Mouse (Mus musculus): ENCODE results near the gene Tpst1. TPM values are rescaled to one million over a fixed set of nuclear protein-coding genes. Genes with fewer than 3 reads are reported as not detected.
A peak's percentile ranks its signal among the peaks of the same experiment; 100 is the strongest.

The Tpst1 gene
- polyA plus RNA-seq, 1 experiment from 2014 or later = 50.0 TPM

GRCm38 (mm10) chr5:130044201-130044695 lies 28.9 kb upstream of the Tpst1 start:
- H3K9me3 ChIP-seq = no peaks in the 10 kb centered on the region
- no peak overlapping the region for H3K4me3 ChIP-seq
- WGBS = 88% methylated on average over 7 of the region's 7 CpGs
- H3K4me1 ChIP-seq (replicated peaks) = peaks cover 4% of the 10 kb centered on the region; the same call in 1 of the 2 replicates
- no peak overlapping the region for H3K27ac ChIP-seq
- no peaks in the 10 kb centered on the region for H3K27me3 ChIP-seq (ENCODE audit: insufficient read depth, poor library complexity, severe bottlenecking)
- H3K36me3 ChIP-seq = peaks cover 96% of the 10 kb centered on the region
- no peak for DNase-seq (ENCODE audit: low spot score)

GRCm38 (mm10) chr5:130046100-130046499 lies 27.0 kb upstream of the Tpst1 start:
- H3K27me3 ChIP-seq (ENCODE audit: insufficient read depth, poor library complexity, severe bottlenecking) = no peaks in the 10 kb centered on the region
- H3K9me3 ChIP-seq = no peaks in the 10 kb centered on the region
- peaks cover 4% of the 10 kb centered on the region; the same call in 1 of the 2 replicates for H3K4me1 ChIP-seq (replicated peaks)
- WGBS = 91% methylated on average over 7 of the region's 7 CpGs
- no peak overlapping the region for H3K27ac ChIP-seq
- no peak overlapping the region for H3K4me3 ChIP-seq
- DNase-seq (ENCODE audit: low spot score) = no peak
- peaks cover 94% of the 10 kb centered on the region for H3K36me3 ChIP-seq

- DNase-seq (ENCODE audit: low spot score) = no peak
- Histone ChIP-seq H3K36me3 (peaks cover 94% of the 10 kb centered on the region), H3K27ac (no peak overlapping the region), H3K4me3 (no peak overlapping the region), H3K27me3 (ENCODE audit: insufficient read depth, poor library complexity, severe bottlenecking) (no peaks in the 10 kb centered on the region), H3K4me1 (replicated peaks) (peaks cover 4% of the 10 kb centered on the region; the same call in 1 of the 2 replicates), H3K9me3 (no peaks in the 10 kb centered on the region)
- WGBS = 92% methylated on average over 10 of the region's 10 CpGs
These were observed 26.5 kb upstream of the Tpst1 start for GRCm38 (mm10) chr5:130046589-130046988.

GRCm38 (mm10) chr5:130047013-130047412 lies 26.1 kb upstream of the Tpst1 start:
- peaks cover 4% of the 10 kb centered on the region; the same call in 1 of the 2 replicates for H3K4me1 ChIP-seq (replicated peaks)
- no peaks in the 10 kb centered on the region for H3K9me3 ChIP-seq
- no peak overlapping the region for H3K4me3 ChIP-seq
- 79% methylated on average over 6 of the region's 6 CpGs for WGBS
- no peak for DNase-seq (ENCODE audit: low spot score)
- no peaks in the 10 kb centered on the region for H3K27me3 ChIP-seq (ENCODE audit: insufficient read depth, poor library complexity, severe bottlenecking)
- peaks cover 94% of the 10 kb centered on the region for H3K36me3 ChIP-seq
- H3K27ac ChIP-seq = no peak overlapping the region

GRCm38 (mm10) chr5:130048786-130049520 lies 24.2 kb upstream of the Tpst1 start:
- no peak for DNase-seq (ENCODE audit: low spot score)
- Histone ChIP-seq H3K4me1 (replicated peaks) (peaks cover 4% of the 10 kb centered on the region; the same call in 1 of the 2 replicates), H3K4me3 (no peak overlapping the region), H3K36me3 (peaks cover 89% of the 10 kb centered on the region), H3K27ac (no peak overlapping the region), H3K27me3 (ENCODE audit: insufficient read depth, poor library complexity, severe bottlenecking) (no peaks in the 10 kb centered on the region), H3K9me3 (no peaks in the 10 kb centered on the region)
- 88% methylated on average over 15 of the region's 15 CpGs for WGBS

GRCm38 (mm10) chr5:130050416-130050815 lies 22.7 kb upstream of the Tpst1 start:
- H3K27ac ChIP-seq = no peak overlapping the region
- H3K9me3 ChIP-seq = no peaks in the 10 kb centered on the region
- no peaks in the 10 kb centered on the region for H3K27me3 ChIP-seq (ENCODE audit: insufficient read depth, poor library complexity, severe bottlenecking)
- H3K36me3 ChIP-seq = peaks cover 87% of the 10 kb centered on the region
- peaks cover 4% of the 10 kb centered on the region; the same call in 1 of the 2 replicates for H3K4me1 ChIP-seq (replicated peaks)
- WGBS = 64% methylated on average over 6 of the region's 6 CpGs
- no peak for DNase-seq (ENCODE audit: low spot score)
- no peak overlapping the region for H3K4me3 ChIP-seq

GRCm38 (mm10) chr5:130051073-130051860 lies 21.9 kb upstream of the Tpst1 start:
- Histone ChIP-seq H3K9me3 (no peaks in the 10 kb centered on the region), H3K4me3 (no peak overlapping the region), H3K27ac (no peak overlapping the region), H3K36me3 (peaks cover 84% of the 10 kb centered on the region), H3K4me1 (replicated peaks) (peaks cover 4% of the 10 kb centered on the region; the same call in 1 of the 2 replicates), H3K27me3 (ENCODE audit: insufficient read depth, poor library complexity, severe bottlenecking) (no peaks in the 10 kb centered on the region)
- WGBS = 84% methylated on average over 15 of the region's 15 CpGs
- DNase-seq (ENCODE audit: low spot score) = no peak

- WGBS = 79% methylated on average over 5 of the region's 5 CpGs
- H3K27ac ChIP-seq = no peak overlapping the region
- H3K27me3 ChIP-seq (ENCODE audit: insufficient read depth, poor library complexity, severe bottlenecking) = no peaks in the 10 kb centered on the region
- peaks cover 4% of the 10 kb centered on the region; the same call in 1 of the 2 replicates for H3K4me1 ChIP-seq (replicated peaks)
- H3K9me3 ChIP-seq = no peaks in the 10 kb centered on the region
- DNase-seq (ENCODE audit: low spot score) = no peak
- H3K36me3 ChIP-seq = peaks cover 72% of the 10 kb centered on the region
- H3K4me3 ChIP-seq = no peak overlapping the region
These were observed 20.6 kb upstream of the Tpst1 start for GRCm38 (mm10) chr5:130052510-130052909.

GRCm38 (mm10) chr5:130052955-130053354 lies 20.2 kb upstream of the Tpst1 start:
- Histone ChIP-seq H3K9me3 (no peaks in the 10 kb centered on the region), H3K27ac (no peak overlapping the region), H3K4me1 (replicated peaks) (peaks cover 4% of the 10 kb centered on the region; the same call in 1 of the 2 replicates), H3K4me3 (no peak overlapping the region), H3K36me3 (peaks cover 73% of the 10 kb centered on the region), H3K27me3 (ENCODE audit: insufficient read depth, poor library complexity, severe bottlenecking) (no peaks in the 10 kb centered on the region)
- DNase-seq (ENCODE audit: low spot score) = no peak
- WGBS = 90% methylated on average over 6 of the region's 6 CpGs

- Histone ChIP-seq H3K27me3 (ENCODE audit: insufficient read depth, poor library complexity, severe bottlenecking) (no peaks in the 10 kb centered on the region), H3K4me3 (no peak overlapping the region), H3K9me3 (no peaks in the 10 kb centered on the region), H3K4me1 (replicated peaks) (0 out of 2 replicates have a peak, but pooled peaks cover 5% of the 10 kb centered on the region), H3K36me3 (peaks cover 74% of the 10 kb centered on the region), H3K27ac (no peak overlapping the region)
- WGBS = 93% methylated on average over 4 of the region's 4 CpGs
- DNase-seq (ENCODE audit: low spot score) = no peak
These were observed 17.4 kb upstream of the Tpst1 start for GRCm38 (mm10) chr5:130055688-130056087.

GRCm38 (mm10) chr5:130056303-130056702 lies 16.8 kb upstream of the Tpst1 start:
- H3K36me3 ChIP-seq = peaks cover 72% of the 10 kb centered on the region
- H3K27me3 ChIP-seq (ENCODE audit: insufficient read depth, poor library complexity, severe bottlenecking) = no peaks in the 10 kb centered on the region
- no peak overlapping the region for H3K27ac ChIP-seq
- no peaks in the 10 kb centered on the region for H3K9me3 ChIP-seq
- H3K4me3 ChIP-seq = no peak overlapping the region
- WGBS = 96% methylated on average over 2 of the region's 2 CpGs
- DNase-seq (ENCODE audit: low spot score) = no peak
- H3K4me1 ChIP-seq (replicated peaks) = 0 out of 2 replicates have a peak, but pooled peaks cover 5% of the 10 kb centered on the region

GRCm38 (mm10) chr5:130059413-130060328 lies 13.5 kb upstream of the Tpst1 start:
- WGBS = 74% methylated on average over 12 of the region's 12 CpGs
- 0 out of 2 replicates have a peak, but pooled peaks cover 5% of the 10 kb centered on the region for H3K4me1 ChIP-seq (replicated peaks)
- peaks cover 56% of the 10 kb centered on the region for H3K36me3 ChIP-seq
- H3K27me3 ChIP-seq (ENCODE audit: insufficient read depth, poor library complexity, severe bottlenecking) = no peaks in the 10 kb centered on the region
- H3K27ac ChIP-seq = peak overlapping the region; percentile 23; the same call in 1 of the 2 replicates
- no peaks in the 10 kb centered on the region for H3K9me3 ChIP-seq
- DNase-seq (ENCODE audit: low spot score) = peak; percentile 37
- no peak overlapping the region for H3K4me3 ChIP-seq

Data from hindbrain, embryonic 10.5 days (tissue).